Mouse (Mus musculus) CH12.LX (cell line): ENCODE measurements around the gene Unk. TPM values are rescaled to one million over a fixed set of nuclear protein-coding genes. Genes with fewer than 3 reads are reported as not detected.
A peak's percentile ranks its signal among the peaks of the same experiment; 100 is the strongest.

Source experiments
- DNase-seq: peaks from one replicate; pipeline ENCODE4 v3.0.0-alpha.2; 2013; ENCODE audit errors: extremely low read depth
- H3K27ac ChIP-seq: 2 replicates; pipeline ENCODE4 v1.5.1; 2012; ENCODE audit warnings: low read depth, mild to moderate bottlenecking, control low read depth, moderate library complexity; ENCODE audit not compliant: insufficient read depth
- H3K27me3 ChIP-seq: replicated peaks from 2 replicates; pipeline ENCODE3; 2012; ENCODE audit warnings: inconsistent platforms
- H3K36me3 ChIP-seq, 2 experiments: replicated peaks in 1 of 2; 2 replicates each; pipeline versions ENCODE3 to v1.6.1; 2012; ENCODE audit warnings: inconsistent platforms in 1 of 2, low read length in 1 of 2, mild to moderate bottlenecking in 1 of 2, mixed read lengths in 1 of 2, moderate library complexity in 1 of 2; ENCODE audit not compliant: control insufficient read depth in 1 of 2, insufficient read depth in 1 of 2
- H3K4me1 ChIP-seq, 2 experiments: 2 replicates each; pipeline ENCODE4 v1.6.1; 2012; ENCODE audit warnings: inconsistent platforms in 1 of 2, moderate library complexity in 1 of 2; ENCODE audit not compliant: insufficient read depth in 2 of 2, control insufficient read depth in 1 of 2
- H3K4me2 ChIP-seq: 2 replicates; pipeline ENCODE4 v1.6.1; 2012; ENCODE audit warnings: low read depth, mild to moderate bottlenecking, control low read depth; ENCODE audit not compliant: poor library complexity, insufficient read depth, severe bottlenecking
- H3K4me3 ChIP-seq, 3 experiments: fragments of 150-350 bp in 1 of 3; sonication (generic) in 1 of 3; replicated peaks in 1 of 3; 2 replicates each; pipeline versions ENCODE3 to v1.5.1; 2011 to 2012; ENCODE audit warnings: low read depth in 2 of 3, low read length in 2 of 3, mild to moderate bottlenecking in 2 of 3, moderate library complexity in 2 of 3, control low read depth in 1 of 3, improper control_type of control experiment in 1 of 3, inconsistent platforms in 1 of 3, mixed read lengths in 1 of 3; ENCODE audit not compliant: poor library complexity in 1 of 3
- H3K79me2 ChIP-seq: replicated peaks from 2 replicates; pipeline ENCODE4 v1.6.1; 2012; ENCODE audit warnings: mild to moderate bottlenecking, moderate library complexity; ENCODE audit not compliant: control insufficient read depth, poor library complexity, insufficient read depth, severe bottlenecking; ENCODE audit errors: extremely low read depth
- H3K9ac ChIP-seq: 2 replicates; pipeline ENCODE4 v1.6.1; 2012; ENCODE audit warnings: low read depth, mild to moderate bottlenecking, control low read depth, moderate library complexity; ENCODE audit not compliant: insufficient read depth
- H3K9me3 ChIP-seq: replicated peaks from 2 replicates; pipeline ENCODE3; 2012; ENCODE audit warnings: low read length, inconsistent platforms, mixed read lengths
- BHLHE40 ChIP-seq: IDR thresholded peaks from 2 replicates; pipeline ENCODE4 v1.6.1; 2011; ENCODE audit warnings: mild to moderate bottlenecking, low read depth, low read length, improper control_type of control experiment
- CHD1 ChIP-seq: IDR thresholded peaks from 2 replicates; pipeline ENCODE4 v1.6.1; 2012; ENCODE audit warnings: low read depth, low read length, improper control_type of control experiment, inconsistent platforms
- CHD2 ChIP-seq: IDR thresholded peaks from 2 replicates; pipeline ENCODE4 v1.6.1; 2011; ENCODE audit warnings: low read length, improper control_type of control experiment
- E2F4 ChIP-seq: IDR thresholded peaks from 2 replicates; pipeline ENCODE4 v1.6.1; 2011; ENCODE audit warnings: low read depth, low read length, improper control_type of control experiment; ENCODE audit not compliant: insufficient replicate concordance
- ELF1 ChIP-seq: IDR thresholded peaks from 2 replicates; pipeline ENCODE4 v1.6.1; 2014; ENCODE audit warnings: low read depth, mild to moderate bottlenecking, inconsistent platforms, low read length, improper control_type of control experiment
- EP300 ChIP-seq: IDR thresholded peaks from 2 replicates; pipeline ENCODE4 v1.6.1; 2011; ENCODE audit warnings: low read length, improper control_type of control experiment
- ETS1 ChIP-seq: conservative IDR thresholded peaks from 2 replicates; pipeline ENCODE4 v1.6.1; 2012; ENCODE audit warnings: low read depth, mild to moderate bottlenecking, inconsistent platforms, low read length, improper control_type of control experiment, moderate library complexity
- HCFC1 ChIP-seq: IDR thresholded peaks from 2 replicates; pipeline ENCODE4 v1.6.1; 2012; ENCODE audit warnings: low read depth, mild to moderate bottlenecking, inconsistent platforms, low read length, improper control_type of control experiment
- IRF4 ChIP-seq: IDR thresholded peaks from 2 replicates; pipeline ENCODE4 v1.6.1; 2014; ENCODE audit warnings: low read depth, mild to moderate bottlenecking, inconsistent platforms, low read length, improper control_type of control experiment
- JUN ChIP-seq: IDR thresholded peaks from 2 replicates; pipeline ENCODE4 v1.6.1; 2011; ENCODE audit warnings: low read depth, mild to moderate bottlenecking, low read length, improper control_type of control experiment, moderate library complexity; ENCODE audit not compliant: insufficient read depth
- KAT2A ChIP-seq: IDR thresholded peaks from 2 replicates; pipeline ENCODE4 v1.6.1; 2012; ENCODE audit warnings: low read length, improper control_type of control experiment, inconsistent platforms; ENCODE audit not compliant: insufficient replicate concordance
- MAX ChIP-seq: IDR thresholded peaks from 2 replicates; pipeline ENCODE4 v1.6.1; 2011; ENCODE audit warnings: low read length, improper control_type of control experiment
- MAZ ChIP-seq: IDR thresholded peaks from 2 replicates; pipeline ENCODE4 v1.6.1; 2012; ENCODE audit warnings: low read depth, mild to moderate bottlenecking, inconsistent platforms, low read length, improper control_type of control experiment, moderate library complexity
- MEF2A ChIP-seq: IDR thresholded peaks from 2 replicates; pipeline ENCODE4 v1.6.1; 2014; ENCODE audit warnings: low read depth, mild to moderate bottlenecking, inconsistent platforms, low read length, improper control_type of control experiment, borderline replicate concordance
- MXI1 ChIP-seq: IDR thresholded peaks from 2 replicates; pipeline ENCODE4 v1.6.1; 2011; ENCODE audit warnings: mild to moderate bottlenecking, low read depth, low read length, improper control_type of control experiment
- MYC ChIP-seq: IDR thresholded peaks from 2 replicates; pipeline ENCODE4 v1.6.1; 2011; ENCODE audit warnings: low read depth, mild to moderate bottlenecking, improper control_type of control experiment, low read length
- NELFE ChIP-seq: IDR thresholded peaks from 2 replicates; pipeline ENCODE4 v1.6.1; 2011; ENCODE audit warnings: low read depth, low read length, improper control_type of control experiment
- NRF1 ChIP-seq: IDR thresholded peaks from 2 replicates; pipeline ENCODE4 v1.6.1; 2014; ENCODE audit warnings: low read depth, mild to moderate bottlenecking, inconsistent platforms, low read length, improper control_type of control experiment, moderate library complexity
- POLR2A ChIP-seq: IDR thresholded peaks from 2 replicates; pipeline ENCODE4 v1.6.1; 2011; ENCODE audit warnings: low read depth, mild to moderate bottlenecking, improper control_type of control experiment, low read length
- POLR2AphosphoS2 ChIP-seq: IDR thresholded peaks from 2 replicates; pipeline ENCODE4 v1.6.1; 2011; ENCODE audit warnings: low read depth, low read length, improper control_type of control experiment
- RCOR1 ChIP-seq: conservative IDR thresholded peaks from 2 replicates; pipeline ENCODE4 v1.6.1; 2012; ENCODE audit warnings: low read depth, mild to moderate bottlenecking, inconsistent platforms, low read length, improper control_type of control experiment
- SIN3A ChIP-seq: IDR thresholded peaks from 2 replicates; pipeline ENCODE4 v1.6.1; 2012; ENCODE audit warnings: low read length, improper control_type of control experiment, inconsistent platforms
- SMC3 ChIP-seq: IDR thresholded peaks from 2 replicates; pipeline ENCODE4 v1.6.1; 2011; ENCODE audit warnings: low read depth, low read length, improper control_type of control experiment
- TBP ChIP-seq: conservative IDR thresholded peaks from 2 replicates; pipeline ENCODE4 v1.6.1; 2011; ENCODE audit warnings: low read depth, low read length, improper control_type of control experiment
- TCF12 ChIP-seq: IDR thresholded peaks from 2 replicates; pipeline ENCODE4 v1.6.1; 2014; ENCODE audit warnings: low read depth, mild to moderate bottlenecking, inconsistent platforms, low read length, improper control_type of control experiment
- UBTF ChIP-seq: IDR thresholded peaks from 2 replicates; pipeline ENCODE4 v1.6.1; 2012; ENCODE audit warnings: low read depth, mild to moderate bottlenecking, inconsistent platforms, low read length, improper control_type of control experiment, moderate library complexity
- USF1 ChIP-seq: IDR thresholded peaks from 2 replicates; pipeline ENCODE4 v1.6.1; 2014; ENCODE audit warnings: low read depth, mild to moderate bottlenecking, inconsistent platforms, low read length, improper control_type of control experiment
- USF2 ChIP-seq: conservative IDR thresholded peaks from 2 replicates; pipeline ENCODE4 v1.6.1; 2011; ENCODE audit warnings: low read depth, low read length, improper control_type of control experiment
- ZC3H11A ChIP-seq: IDR thresholded peaks from 2 replicates; pipeline ENCODE4 v1.6.1; 2012; ENCODE audit warnings: low read depth, mild to moderate bottlenecking, inconsistent platforms, low read length, improper control_type of control experiment
- ZKSCAN1 ChIP-seq: IDR thresholded peaks from 2 replicates; pipeline ENCODE4 v1.6.1; 2012; ENCODE audit warnings: low read depth, inconsistent platforms, low read length, improper control_type of control experiment, borderline replicate concordance
- ZMIZ1 ChIP-seq: IDR thresholded peaks from 2 replicates; pipeline ENCODE4 v1.6.1; 2012; ENCODE audit warnings: low read depth, mild to moderate bottlenecking, inconsistent platforms, low read length, improper control_type of control experiment
- ZNF384 ChIP-seq: IDR thresholded peaks from 2 replicates; pipeline ENCODE4 v1.6.1; 2012; ENCODE audit warnings: low read depth, low read length, improper control_type of control experiment, inconsistent platforms
- dilution Hi-C: fragments of 300-500 bp; cut with MboI; formaldehyde crosslinking; loops from 2 replicates; pipeline ENCODE4 v1.14.3; 2020; ENCODE audit warnings: low sequenced_read_pairs; ENCODE audit not compliant: extremely low pct_unique_long_range_greater_than_20kb, extremely low pct_ligation_motif_present
- in situ Hi-C: fragments of 300-500 bp; cut with MboI; formaldehyde crosslinking; loops from 3 replicates; pipeline ENCODE4 v1.14.3; 2019; ENCODE audit warnings: low sequenced_read_pairs, low pct_ligation_motif_present, low pct_unique_long_range_greater_than_20kb, mixed read lengths
- polyA plus RNA-seq: library from polyadenylated mRNA; unstranded; fragments of >175 nt; gene quantifications from 2 replicates; pipeline ENCODE4 v1.2.1, GENCODE M21; 2012; ENCODE audit warnings: low read depth; ENCODE audit not compliant: insufficient read length
- total RNA-seq, 2 experiments: library from RNA; depleted of rRNA; stranded (reverse); fragments of 300-350 nt in 1 of 2; fragments of >200 nt in 1 of 2; gene quantifications; 2 replicates each; pipeline ENCODE4 v1.2.3; 2012 to 2014

Gene Unk
- total and polyA plus RNA-seq, 3 experiments: 20.9 to 35.0 (median 24.7) TPM

- H3K9me3 ChIP-seq: no peaks in the 10 kb centered on the region
- peak within 1 kb of the TSS; percentile 67 to 98 (median 82) for H3K4me3 ChIP-seq
- H3K27ac ChIP-seq: peak within 1 kb of the TSS; percentile 70
- H3K9ac ChIP-seq: peak within 1 kb of the TSS; percentile 51
- H3K27me3 ChIP-seq: no peaks in the 10 kb centered on the region
- in situ Hi-C loops: loop anchor here (25.0 kb wide), 1 partner anchor 400 kb away; the partner anchor contains the start of genes Gga3, Mif4gd and Mrps7
- peak; percentile 98 for DNase-seq
- TF ChIP-seq MYC (peak; percentile 91), ZMIZ1 (peak; percentile 89), JUN (no peak), MXI1 (peak; percentile 96), ETS1 (peak; percentile 43), MEF2A (peak; percentile 73; the same call in 1 of the 2 replicates), RCOR1 (peak; percentile 24; the same call in 1 of the 2 replicates), ELF1 (peak; percentile 38), UBTF (no peak; the same call in 1 of the 2 replicates), CHD2 (peak; percentile 66), KAT2A (0 out of 2 replicates have a peak, but pooled peaks have one; percentile 30), USF2 (peak; percentile 39; the same call in 1 of the 2 replicates), NELFE (peak; percentile 90), ZC3H11A (no peak), E2F4 (0 out of 2 replicates have a peak, but pooled peaks have one; percentile 70), IRF4 (peak; percentile 27), NRF1 (peak; percentile 61), ZNF384 (no peak), MAZ (no peak; the same call in 1 of the 2 replicates), HCFC1 (peak; percentile 57), CHD1 (peak; percentile 68; the same call in 1 of the 2 replicates), BHLHE40 (peak; percentile 96), POLR2AphosphoS2 (peak; percentile 73; the same call in 1 of the 2 replicates), POLR2A (peak; percentile 88), ZKSCAN1 (no peak), TCF12 (peak; percentile 93), SIN3A (peak; percentile 97), TBP (peak; percentile 53; the same call in 1 of the 2 replicates), EP300 (no peak), SMC3 (no peak), MAX (peak; percentile 89), USF1 (peak; percentile 82)
- H3K4me1 ChIP-seq: peaks cover 7 to 43% of the 10 kb centered on the region in 2 experiments
- peaks cover 29 to 37% of the 10 kb centered on the region in 2 experiments for H3K36me3 ChIP-seq
- H3K4me2 ChIP-seq: peak within 1 kb of the TSS; percentile 75
- H3K79me2 ChIP-seq: peaks cover 6% of the 10 kb centered on the region; the same call in 1 of the 2 replicates
- dilution Hi-C loops: no loop called here
Observed at GRCm38 (mm10) chr11:116012262-116012947, 17.7 kb upstream of the Unk start, which contains the start of gene Galk1. Galk1 (minus strand) TSS chr11:116012719.
